Mouse (Mus musculus): ENCODE measurements around the gene Ksr2. TPM values are rescaled to one million over a fixed set of nuclear protein-coding genes. Genes with fewer than 3 reads are reported as not detected.
"Not testable (repeated sequence)": the region's sequence is repeated elsewhere in the genome, so short reads cannot be mapped to it uniquely, and the experiment has no call there.

The Ksr2 gene
- polyA plus RNA-seq, 1 experiment from 2014 or later, result 0.01 TPM

GRCm38 (mm10) chr5:117593273-117593672 is 179.5 kb downstream of the Ksr2 start:
- ATAC-seq (replicated peaks; ENCODE audit: low FRiP score), result no peak
- 57% methylated on average over 19 of the region's 19 CpGs for WGBS

GRCm38 (mm10) chr5:117596803-117597202 is 183.0 kb downstream of the Ksr2 start:
- no peaks in the 10 kb centered on the region for H3K9me3 ChIP-seq (ENCODE audit: control insufficient read depth, low read length)
- no peaks in the 10 kb centered on the region for H3K27me3 ChIP-seq (replicated peaks; ENCODE audit: control insufficient read depth, insufficient read depth, low read length)
- WGBS, result 83% methylated on average over 3 of the region's 3 CpGs
- no peaks in the 10 kb centered on the region for H3K36me3 ChIP-seq (ENCODE audit: control insufficient read depth, insufficient read depth, low read length)
- ATAC-seq (replicated peaks; ENCODE audit: low FRiP score), result no peak
- no peak overlapping the region for H3K27ac ChIP-seq (ENCODE audit: low read depth, low read length)
- no peaks in the 10 kb centered on the region for H3K4me1 ChIP-seq (replicated peaks; ENCODE audit: control insufficient read depth, insufficient read depth, low read length)
- H3K4me3 ChIP-seq (ENCODE audit: low read depth, low read length), result no peak overlapping the region
- DNase-seq (ENCODE audit: low spot score), result no peak
- H3K4me2 ChIP-seq, result no peak overlapping the region
- no peak overlapping the region for H3K9ac ChIP-seq (ENCODE audit: low read depth, low read length)

More at GRCm38 (mm10) chr5:117593273-117593672, 179.5 kb downstream of the Ksr2 start:
- H3K27me3 ChIP-seq (replicated peaks; ENCODE audit: control insufficient read depth, insufficient read depth, low read length), result no peaks in the 10 kb centered on the region
- H3K36me3 ChIP-seq (ENCODE audit: control insufficient read depth, insufficient read depth, low read length), result no peaks in the 10 kb centered on the region
- H3K4me2 ChIP-seq, result no peak overlapping the region
- no peaks in the 10 kb centered on the region for H3K9me3 ChIP-seq (ENCODE audit: control insufficient read depth, low read length)
- no peak for DNase-seq (ENCODE audit: low spot score)
- H3K4me1 ChIP-seq (replicated peaks; ENCODE audit: control insufficient read depth, insufficient read depth, low read length), result no peaks in the 10 kb centered on the region
- H3K9ac ChIP-seq (ENCODE audit: low read depth, low read length), result no peak overlapping the region
- no peak overlapping the region for H3K4me3 ChIP-seq (ENCODE audit: low read depth, low read length)
- no peak overlapping the region for H3K27ac ChIP-seq (ENCODE audit: low read depth, low read length)

GRCm38 (mm10) chr5:117602026-117602425 is 188.2 kb downstream of the Ksr2 start:
- H3K27me3 ChIP-seq (replicated peaks; ENCODE audit: control insufficient read depth, insufficient read depth, low read length), result no peaks in the 10 kb centered on the region
- ATAC-seq (replicated peaks; ENCODE audit: low FRiP score) (no peak), DNase-seq (ENCODE audit: low spot score) (no peak)
- no peak overlapping the region for H3K4me3 ChIP-seq (ENCODE audit: low read depth, low read length)
- no peak overlapping the region for H3K4me2 ChIP-seq
- H3K4me1 ChIP-seq (replicated peaks; ENCODE audit: control insufficient read depth, insufficient read depth, low read length), result no peaks in the 10 kb centered on the region
- no peaks in the 10 kb centered on the region for H3K9me3 ChIP-seq (ENCODE audit: control insufficient read depth, low read length)
- no peaks in the 10 kb centered on the region for H3K36me3 ChIP-seq (ENCODE audit: control insufficient read depth, insufficient read depth, low read length)
- H3K27ac ChIP-seq (ENCODE audit: low read depth, low read length), result no peak overlapping the region
- 63% methylated on average over 9 of the region's 9 CpGs for WGBS
- H3K9ac ChIP-seq (ENCODE audit: low read depth, low read length), result no peak overlapping the region

- Histone ChIP-seq H3K36me3 (ENCODE audit: control insufficient read depth, insufficient read depth, low read length) (no peaks in the 10 kb centered on the region), H3K4me2 (no peak overlapping the region), H3K9me3 (ENCODE audit: control insufficient read depth, low read length) (no peaks in the 10 kb centered on the region), H3K27me3 (replicated peaks; ENCODE audit: control insufficient read depth, insufficient read depth, low read length) (no peaks in the 10 kb centered on the region), H3K4me3 (ENCODE audit: low read depth, low read length) (no peak overlapping the region), H3K27ac (ENCODE audit: low read depth, low read length) (no peak overlapping the region), H3K4me1 (replicated peaks; ENCODE audit: control insufficient read depth, insufficient read depth, low read length) (no peaks in the 10 kb centered on the region), H3K9ac (ENCODE audit: low read depth, low read length) (no peak overlapping the region)
- WGBS, result 69% methylated on average over 15 of the region's 15 CpGs
- DNase-seq (ENCODE audit: low spot score) (no peak), ATAC-seq (replicated peaks; ENCODE audit: low FRiP score) (no peak)
Measured at GRCm38 (mm10) chr5:117607761-117608309, 194.0 kb downstream of the Ksr2 start.

DNA sequence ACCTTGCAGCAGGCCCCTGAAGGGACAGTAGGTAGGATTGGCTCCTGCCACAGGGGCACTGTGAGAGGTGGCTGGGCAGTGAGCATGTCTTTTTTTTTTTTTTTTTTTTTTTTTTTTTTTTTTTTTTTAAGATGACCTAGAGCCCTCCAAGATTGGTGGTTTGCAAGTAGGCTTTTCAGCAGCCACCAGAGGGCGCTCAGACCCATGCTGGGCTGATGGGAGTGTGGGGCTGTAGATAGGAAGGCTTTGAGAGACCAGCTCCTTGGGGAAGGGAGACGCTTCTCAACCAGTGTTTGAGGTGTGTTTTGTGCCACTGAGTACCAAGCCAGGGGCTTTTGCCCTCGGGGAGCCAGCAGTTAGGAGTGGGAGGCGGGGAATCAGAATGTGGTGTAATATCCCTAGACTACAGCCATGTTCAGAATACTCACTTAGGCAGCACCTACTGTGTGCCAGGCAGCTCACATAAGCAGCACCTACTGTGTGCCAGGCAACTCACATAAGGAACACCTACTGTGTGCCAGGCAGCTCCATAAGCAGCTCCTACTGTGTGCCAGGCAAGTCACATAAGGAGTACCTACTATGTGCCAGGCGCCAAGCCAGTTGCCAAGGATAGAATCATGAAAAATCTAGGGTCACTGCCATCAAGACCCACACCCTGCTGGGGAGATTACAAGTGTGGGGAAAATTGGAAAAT is 200.7 kb downstream of the Ksr2 start:
- no peak overlapping the region for H3K4me3 ChIP-seq (ENCODE audit: low read depth, low read length)
- H3K4me2 ChIP-seq, result no peak overlapping the region
- no peaks in the 10 kb centered on the region for H3K27me3 ChIP-seq (replicated peaks; ENCODE audit: control insufficient read depth, insufficient read depth, low read length)
- H3K27ac ChIP-seq (ENCODE audit: low read depth, low read length), result no peak overlapping the region
- no peak overlapping the region for H3K9ac ChIP-seq (ENCODE audit: low read depth, low read length)
- DNase-seq (ENCODE audit: low spot score), result peak; percentile 67
- no peaks in the 10 kb centered on the region for H3K4me1 ChIP-seq (replicated peaks; ENCODE audit: control insufficient read depth, insufficient read depth, low read length)
- H3K9me3 ChIP-seq (ENCODE audit: control insufficient read depth, low read length), result no peaks in the 10 kb centered on the region
- ATAC-seq (replicated peaks; ENCODE audit: low FRiP score), result no peak
- WGBS, result 32% methylated on average over 5 of the region's 5 CpGs
- H3K36me3 ChIP-seq (ENCODE audit: control insufficient read depth, insufficient read depth, low read length), result no peaks in the 10 kb centered on the region

GRCm38 (mm10) chr5:117620292-117620691 is 206.5 kb downstream of the Ksr2 start:
- no peak overlapping the region for H3K9ac ChIP-seq (ENCODE audit: low read depth, low read length)
- ATAC-seq (replicated peaks; ENCODE audit: low FRiP score) (no peak), DNase-seq (ENCODE audit: low spot score) (no peak)
- no peak overlapping the region for H3K27ac ChIP-seq (ENCODE audit: low read depth, low read length)
- H3K9me3 ChIP-seq (ENCODE audit: control insufficient read depth, low read length), result no peaks in the 10 kb centered on the region
- no peaks in the 10 kb centered on the region for H3K27me3 ChIP-seq (replicated peaks; ENCODE audit: control insufficient read depth, insufficient read depth, low read length)
- H3K4me1 ChIP-seq (replicated peaks; ENCODE audit: control insufficient read depth, insufficient read depth, low read length), result no peaks in the 10 kb centered on the region
- H3K4me3 ChIP-seq (ENCODE audit: low read depth, low read length), result no peak overlapping the region
- no peaks in the 10 kb centered on the region for H3K36me3 ChIP-seq (ENCODE audit: control insufficient read depth, insufficient read depth, low read length)
- WGBS, result 89% methylated on average over 4 of the region's 4 CpGs
- H3K4me2 ChIP-seq, result no peak overlapping the region

- Histone ChIP-seq H3K9me3 (ENCODE audit: control insufficient read depth, low read length) (no peaks in the 10 kb centered on the region), H3K27ac (ENCODE audit: low read depth, low read length) (no peak overlapping the region), H3K36me3 (ENCODE audit: control insufficient read depth, insufficient read depth, low read length) (no peaks in the 10 kb centered on the region), H3K9ac (ENCODE audit: low read depth, low read length) (no peak overlapping the region), H3K27me3 (replicated peaks; ENCODE audit: control insufficient read depth, insufficient read depth, low read length) (peaks cover 3% of the 10 kb centered on the region; the same call in 1 of the 2 replicates), H3K4me1 (replicated peaks; ENCODE audit: control insufficient read depth, insufficient read depth, low read length) (no peaks in the 10 kb centered on the region), H3K4me2 (no peak overlapping the region), H3K4me3 (ENCODE audit: low read depth, low read length) (no peak overlapping the region)
- ATAC-seq (replicated peaks; ENCODE audit: low FRiP score), result no peak
- WGBS, result 87% methylated on average over 12 of the region's 12 CpGs
- DNase-seq (ENCODE audit: low spot score), result no peak
Measured at GRCm38 (mm10) chr5:117622221-117622620, 208.4 kb downstream of the Ksr2 start.

- not testable (repeated sequence) for H3K27me3 ChIP-seq (replicated peaks; ENCODE audit: control insufficient read depth, insufficient read depth, low read length); H3K36me3 ChIP-seq (ENCODE audit: control insufficient read depth, insufficient read depth, low read length); H3K4me3 ChIP-seq (ENCODE audit: low read depth, low read length); ATAC-seq (replicated peaks; ENCODE audit: low FRiP score); H3K4me2 ChIP-seq; DNase-seq (ENCODE audit: low spot score); H3K4me1 ChIP-seq (replicated peaks; ENCODE audit: control insufficient read depth, insufficient read depth, low read length); H3K9me3 ChIP-seq (ENCODE audit: control insufficient read depth, low read length); H3K9ac ChIP-seq (ENCODE audit: low read depth, low read length); H3K27ac ChIP-seq (ENCODE audit: low read depth, low read length)
- WGBS, result 86% methylated on average over 4 of the region's 4 CpGs
Measured at GRCm38 (mm10) chr5:117623206-117623605, 209.4 kb downstream of the Ksr2 start.

DNA sequence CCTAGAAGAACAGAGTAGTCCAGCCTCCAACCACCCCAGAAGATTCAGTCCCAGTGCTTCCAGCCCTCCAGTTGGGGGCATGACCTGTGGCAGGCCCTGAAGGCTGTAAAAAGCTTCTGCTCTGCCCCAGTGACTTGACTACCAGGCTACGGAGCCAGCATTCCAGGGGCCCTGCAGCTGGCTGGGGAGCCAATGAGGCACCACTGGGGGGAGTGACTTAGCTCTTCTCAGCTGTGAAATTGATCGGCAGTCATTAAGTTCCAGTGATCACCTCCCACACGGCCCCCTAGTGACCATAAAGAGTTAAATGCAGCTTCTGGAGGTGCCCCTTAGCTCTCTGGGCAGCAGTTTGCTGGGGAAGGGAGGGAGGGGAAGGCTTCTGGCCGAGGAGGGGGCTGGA is 213.1 kb downstream of the Ksr2 start:
- DNase-seq (ENCODE audit: low spot score) (no peak), ATAC-seq (replicated peaks; ENCODE audit: low FRiP score) (no peak)

More for the DNA sequence above, 213.1 kb downstream of the Ksr2 start:
- Histone ChIP-seq H3K9ac (ENCODE audit: low read depth, low read length) (no peak overlapping the region), H3K4me1 (replicated peaks; ENCODE audit: control insufficient read depth, insufficient read depth, low read length) (no peaks in the 10 kb centered on the region), H3K4me2 (no peak overlapping the region), H3K27ac (ENCODE audit: low read depth, low read length) (no peak overlapping the region), H3K9me3 (ENCODE audit: control insufficient read depth, low read length) (no peaks in the 10 kb centered on the region), H3K4me3 (ENCODE audit: low read depth, low read length) (no peak overlapping the region), H3K27me3 (replicated peaks; ENCODE audit: control insufficient read depth, insufficient read depth, low read length) (peaks cover 6% of the 10 kb centered on the region; the same call in 1 of the 2 replicates), H3K36me3 (ENCODE audit: control insufficient read depth, insufficient read depth, low read length) (no peaks in the 10 kb centered on the region)
- 12% methylated on average over 4 of the region's 4 CpGs for WGBS
